Mouse (Mus musculus): Measurements from ENCODE around the gene Cers1.

Gene Cers1

DNA sequence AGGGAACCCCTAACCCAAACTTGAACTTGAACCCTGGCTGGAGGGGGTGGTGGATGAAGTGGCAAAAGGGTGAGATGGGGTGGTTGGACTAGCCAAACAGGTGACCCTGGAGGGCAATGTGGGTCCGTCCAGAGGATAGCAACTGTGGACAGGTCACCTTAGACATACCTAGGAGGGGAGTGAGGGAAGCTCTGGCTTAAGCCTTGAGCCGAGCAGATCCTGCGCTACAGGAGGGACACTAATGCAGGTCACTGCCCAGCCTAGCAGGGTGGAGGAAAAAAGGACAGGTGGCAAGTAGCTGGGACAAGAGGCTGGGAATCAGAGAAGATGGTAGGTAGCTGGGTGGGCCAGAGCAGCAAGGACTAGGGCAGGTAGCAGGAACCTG lies 36.4 kb downstream of the Cers1 start:
- DNase-seq (ENCODE audit: low spot score in 2 of 2) = no peak

DNA sequence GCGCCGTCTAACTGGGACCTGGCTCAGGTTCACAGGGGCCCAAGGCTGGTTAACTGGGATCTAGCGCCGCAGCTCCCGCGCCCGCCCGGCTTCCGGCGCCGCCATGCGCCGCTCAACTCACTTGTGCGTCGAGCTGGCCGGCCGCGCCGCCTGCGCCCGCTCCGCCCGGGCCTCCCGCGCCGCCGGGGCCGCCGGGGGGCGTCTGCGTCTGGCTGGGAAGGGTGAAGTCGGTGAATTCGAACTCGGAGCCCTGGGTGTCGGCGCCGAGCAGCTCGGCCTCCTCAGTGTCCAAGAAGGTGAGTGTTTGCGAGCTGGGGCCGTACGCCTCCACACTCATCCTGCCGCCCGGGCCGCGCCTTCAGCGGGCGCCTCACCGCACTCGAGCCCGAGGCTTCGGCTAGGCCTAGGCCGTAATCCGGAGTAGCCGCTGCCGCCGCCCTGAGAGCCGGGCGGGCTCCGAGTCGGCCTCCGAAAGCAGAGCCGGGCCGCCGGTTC lies 37.1 kb downstream of the Cers1 start:
- no peak for DNase-seq (ENCODE audit: low spot score in 2 of 2)

DNA sequence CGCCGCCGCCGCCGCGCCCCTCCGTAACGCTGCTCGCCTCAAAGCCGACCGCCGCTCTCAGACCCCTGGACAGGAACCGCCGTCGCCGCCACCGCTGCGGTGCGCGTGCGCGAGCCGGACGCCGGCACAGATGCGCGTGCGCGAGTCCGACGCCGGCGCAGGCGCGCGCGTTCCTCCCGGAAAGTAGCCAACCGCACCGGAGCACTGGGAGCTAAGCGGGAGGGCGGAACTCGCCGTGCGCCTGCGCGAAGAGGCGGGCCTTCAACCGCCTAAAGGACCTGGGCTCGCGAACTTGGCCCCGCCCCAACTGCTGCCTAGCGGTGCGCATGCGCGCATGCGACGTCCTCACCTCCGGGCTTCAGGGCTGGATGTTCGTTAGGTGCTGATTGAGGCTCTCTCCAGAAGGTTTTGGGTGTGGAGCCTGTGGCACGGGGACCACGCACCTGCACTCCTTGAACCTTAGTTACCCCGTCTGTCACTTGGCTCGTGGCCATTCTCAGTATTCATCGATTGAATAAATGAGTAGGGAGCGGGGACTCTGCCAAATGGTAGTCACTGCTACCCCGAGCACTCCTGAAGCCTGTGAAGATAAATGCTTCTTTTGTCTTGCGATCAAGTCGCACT lies 37.7 kb downstream of the Cers1 start, which contains the start of gene Upf1:
TSS of gene Upf1 (minus strand) at position 85 of the 624 bp plus-strand sequence.
- peak; percentile 98 to 100 for DNase-seq (ENCODE audit: low spot score in 2 of 2)

DNA sequence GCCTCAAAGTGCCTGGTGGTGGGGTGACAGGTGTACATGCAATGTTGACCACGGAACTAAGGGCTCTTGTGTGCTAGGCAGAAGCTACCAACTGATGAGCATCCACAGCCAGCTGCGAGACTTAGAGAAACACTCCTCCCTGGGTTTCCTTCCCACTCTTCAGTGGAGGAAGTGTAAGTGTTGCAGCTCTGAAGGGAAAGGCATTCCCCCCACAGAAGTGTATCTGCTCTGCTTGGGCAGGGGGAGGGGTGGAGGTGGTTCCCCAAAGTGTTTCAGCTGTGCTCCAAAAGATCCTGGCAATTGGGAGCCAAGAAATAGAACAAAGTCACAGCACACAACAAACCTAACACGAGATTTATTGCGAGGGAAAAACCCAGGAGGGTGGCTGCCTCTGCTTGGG lies 38.4 kb downstream of the Cers1 start:
- peak; percentile 45 to 66 for DNase-seq (ENCODE audit: low spot score in 2 of 2)

DNA sequence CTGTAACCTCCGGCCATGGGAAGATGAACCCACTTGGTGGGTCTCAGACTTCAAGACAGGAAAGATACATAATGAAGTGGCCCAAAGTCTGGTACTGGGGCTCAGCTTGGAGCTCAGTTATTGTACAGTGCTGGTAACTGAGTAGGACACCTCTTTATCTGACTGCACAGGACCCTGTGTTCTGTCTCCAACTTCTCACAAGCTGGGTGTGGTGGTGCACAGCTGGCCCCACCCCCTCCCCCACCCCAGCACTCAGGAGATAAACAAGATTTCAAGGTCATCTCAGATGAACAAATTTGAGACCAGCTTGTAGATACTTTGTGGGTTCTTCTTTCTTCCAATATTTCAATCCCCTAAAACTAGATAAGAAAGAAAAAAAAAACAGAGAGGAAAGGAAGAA lies 40.5 kb downstream of the Cers1 start:
- no peak for DNase-seq (ENCODE audit: low spot score in 2 of 2)

DNA sequence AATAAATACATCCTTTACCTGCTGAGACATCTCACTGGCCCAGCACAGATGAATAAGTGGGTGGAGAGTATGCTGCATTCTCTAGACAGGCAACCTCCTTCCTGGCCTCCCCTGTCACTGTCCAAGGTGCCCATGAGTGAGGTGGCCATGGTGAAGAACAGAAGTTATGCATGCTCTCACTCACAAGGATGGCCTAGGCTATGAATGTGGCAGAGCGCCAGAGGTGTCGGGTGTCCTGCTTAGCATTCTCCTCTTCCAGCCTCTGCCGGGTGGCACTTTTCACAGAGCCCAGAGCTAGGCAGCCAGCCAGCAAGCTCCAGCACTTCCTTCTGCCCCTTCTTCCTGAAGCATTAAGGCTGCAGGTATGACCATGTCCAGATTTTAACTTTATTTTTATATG lies 43.8 kb downstream of the Cers1 start:
- DNase-seq (ENCODE audit: low spot score in 2 of 2) = no peak

DNA sequence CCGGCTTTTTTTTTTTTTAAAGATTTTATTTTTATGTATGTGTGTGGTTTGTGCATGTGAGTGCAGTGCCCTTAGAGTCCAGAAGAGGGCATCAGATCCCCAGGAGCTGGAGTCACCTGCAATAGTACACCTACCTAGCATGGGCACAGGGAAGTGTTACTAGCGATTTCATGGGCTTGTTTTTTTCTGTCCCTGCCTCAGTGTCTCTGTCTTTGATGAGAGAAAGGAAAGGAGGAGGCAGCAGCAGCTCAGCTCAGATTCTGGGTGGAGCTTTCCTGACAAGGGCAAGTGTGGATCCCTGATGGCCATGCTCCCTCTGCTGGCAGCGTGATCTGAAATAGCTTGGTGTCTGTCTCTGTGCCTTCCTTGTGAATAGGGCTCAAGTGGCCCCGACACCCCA lies 45.2 kb downstream of the Cers1 start:
- no peak for DNase-seq (ENCODE audit: low spot score in 2 of 2)

DNA sequence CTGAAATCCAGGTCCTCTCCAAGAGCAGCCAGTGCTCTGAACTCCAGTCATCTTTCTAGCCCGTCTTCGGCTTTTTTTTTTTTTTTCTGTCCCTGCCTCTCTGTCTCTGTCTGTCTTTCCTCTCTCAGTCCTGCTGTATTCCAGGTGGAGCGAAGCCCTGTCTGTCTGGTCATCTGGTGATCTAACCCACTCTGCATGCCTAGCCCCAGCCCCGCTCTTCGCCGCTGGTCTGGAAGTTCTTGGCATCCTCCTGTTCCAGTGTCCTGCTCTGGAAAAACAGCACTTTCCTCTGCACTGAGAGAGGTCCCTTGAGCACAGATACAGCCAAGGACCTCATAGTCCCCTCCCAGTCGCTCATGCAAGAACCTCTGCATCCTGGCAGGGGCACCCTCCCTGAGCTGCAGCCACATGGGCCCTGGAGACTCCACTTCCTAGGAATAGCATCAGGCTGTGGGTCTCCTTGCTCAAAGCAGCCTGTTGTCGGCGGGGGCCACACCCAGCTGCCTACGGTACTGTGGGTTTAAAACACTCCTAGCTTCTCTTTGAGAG lies 46.0 kb downstream of the Cers1 start:
- DNase-seq (ENCODE audit: low spot score in 2 of 2) = no peak

DNA sequence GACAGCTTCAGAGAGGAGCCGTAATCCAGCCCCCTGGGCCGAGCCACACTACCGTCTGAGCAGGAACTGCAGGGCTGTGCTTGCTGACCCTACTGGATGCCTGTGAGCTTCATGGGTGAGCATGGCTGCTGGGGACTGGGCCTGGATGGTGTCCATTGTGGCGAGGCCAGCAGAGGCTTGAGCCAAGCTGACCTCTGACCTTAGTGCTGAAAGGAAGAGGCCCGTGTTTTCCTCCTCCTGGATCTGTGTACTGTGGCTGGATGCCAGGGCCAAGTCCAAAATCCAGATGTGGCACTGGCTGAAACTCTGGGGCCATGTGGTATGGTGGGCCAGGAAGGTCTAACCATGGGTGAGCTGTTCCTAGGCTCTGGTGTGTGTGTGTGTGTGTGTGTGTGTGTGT lies 48.5 kb downstream of the Cers1 start:
- no peak for DNase-seq (ENCODE audit: low spot score in 2 of 2)

DNA sequence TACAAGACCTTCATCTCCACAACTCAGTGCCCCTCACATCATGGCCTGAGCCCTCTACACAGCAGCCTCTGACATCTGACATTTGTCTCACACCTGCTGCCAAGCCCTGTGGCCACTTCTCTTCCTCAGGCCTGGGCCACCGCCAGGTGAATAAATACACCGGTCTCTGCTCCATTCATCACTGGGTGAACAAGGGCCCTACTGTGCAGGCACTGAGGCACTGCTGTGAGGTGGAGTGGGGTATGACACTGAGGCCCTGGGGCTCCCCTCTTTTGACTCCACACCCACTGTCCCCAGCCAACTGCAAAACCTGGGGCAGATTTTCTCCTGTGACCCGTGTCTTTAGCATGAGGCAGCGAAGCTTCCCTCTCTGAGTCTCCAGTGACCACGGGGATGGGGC lies 51.0 kb downstream of the Cers1 start:
- no peak for DNase-seq (ENCODE audit: low spot score in 2 of 2)

DNA sequence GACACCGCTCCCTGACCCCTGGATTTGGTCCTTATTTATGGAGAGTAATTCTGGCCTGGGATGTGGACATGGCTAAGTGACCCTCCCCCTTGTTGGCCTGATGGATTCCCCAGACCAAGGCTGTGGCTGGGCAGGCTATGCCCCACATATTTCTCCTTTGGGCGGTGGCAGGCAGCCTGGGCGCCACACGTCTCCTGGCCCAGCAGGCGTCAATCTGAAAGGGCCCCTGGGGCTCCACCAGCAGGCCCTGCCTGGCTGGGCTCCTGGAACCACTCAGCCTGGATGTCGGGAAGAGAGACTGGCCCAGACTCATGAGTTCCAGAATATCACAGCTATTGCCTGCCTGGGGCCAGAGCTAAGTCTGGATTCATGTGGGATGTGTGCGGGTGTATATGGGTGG lies 54.9 kb downstream of the Cers1 start:
- no peak for DNase-seq (ENCODE audit: low spot score in 2 of 2)

DNA sequence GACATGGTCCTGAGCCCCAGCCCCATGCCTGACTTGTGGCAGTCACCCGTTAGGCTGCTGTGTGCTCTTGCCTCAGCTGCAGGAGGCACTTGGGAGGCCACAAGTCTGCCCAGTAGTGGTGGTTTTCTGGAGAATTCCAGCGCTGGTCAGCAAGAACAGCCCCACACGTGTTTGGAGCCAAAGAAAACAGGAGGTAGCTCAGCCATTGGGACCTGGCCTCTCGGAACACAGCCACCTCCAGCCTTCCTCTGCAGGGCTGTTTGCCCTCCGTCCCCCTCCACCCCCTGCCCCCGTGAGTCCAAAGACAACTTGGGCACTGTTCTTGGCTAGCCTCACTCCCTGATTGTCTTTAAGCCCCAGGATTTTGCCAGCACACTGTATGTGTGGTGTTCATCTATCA lies 56.4 kb downstream of the Cers1 start:
- DNase-seq (ENCODE audit: low spot score in 2 of 2) = no peak

DNA sequence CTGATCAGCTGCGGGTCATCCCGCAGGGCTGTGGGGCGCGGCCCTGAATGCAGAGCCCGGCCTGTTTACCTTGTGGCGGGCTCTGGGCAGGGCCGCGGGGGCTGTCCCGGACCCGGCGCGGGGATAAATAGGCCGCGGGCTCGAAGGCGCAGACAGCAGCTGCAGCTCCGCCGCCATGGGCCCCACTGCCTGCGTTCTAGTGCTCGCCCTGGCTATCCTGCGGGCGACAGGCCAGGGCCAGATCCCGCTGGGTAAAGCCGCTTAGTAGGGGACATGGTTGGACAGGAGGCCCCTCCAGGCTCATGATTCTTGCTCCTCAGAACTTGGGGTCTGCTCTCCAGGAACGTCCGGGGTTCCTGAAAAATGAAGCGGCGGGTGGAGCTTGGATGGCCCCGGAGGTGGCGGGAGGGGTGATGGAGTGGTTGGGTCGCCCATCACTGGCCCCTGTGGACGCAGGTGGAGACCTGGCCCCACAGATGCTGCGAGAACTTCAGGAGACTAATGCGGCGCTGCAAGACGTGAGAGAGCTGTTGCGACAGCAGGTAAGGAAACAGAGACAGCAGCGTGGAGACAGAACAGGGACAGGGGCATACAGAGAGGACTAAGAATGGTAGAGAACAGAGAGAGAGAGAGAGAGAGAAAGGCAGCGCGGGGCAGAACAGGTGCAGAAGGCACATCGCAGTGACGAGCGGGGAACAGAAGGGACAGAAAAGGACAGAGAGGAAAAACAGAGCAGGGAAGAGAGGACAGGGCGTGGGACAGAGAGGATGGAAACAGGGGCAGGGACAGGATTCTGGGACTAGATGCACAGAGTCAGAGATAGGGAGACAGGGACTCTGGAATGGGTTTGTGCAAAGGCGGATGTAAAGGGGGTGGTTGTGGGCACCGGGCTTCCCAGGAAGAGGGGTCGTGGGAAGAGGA lies 58.1 kb downstream of the Cers1 start, which contains the start of gene Comp:
TSS of gene Comp (plus strand) at position 162 of the 921 bp plus-strand sequence.
- no peak for DNase-seq (ENCODE audit: low spot score in 2 of 2)

DNA sequence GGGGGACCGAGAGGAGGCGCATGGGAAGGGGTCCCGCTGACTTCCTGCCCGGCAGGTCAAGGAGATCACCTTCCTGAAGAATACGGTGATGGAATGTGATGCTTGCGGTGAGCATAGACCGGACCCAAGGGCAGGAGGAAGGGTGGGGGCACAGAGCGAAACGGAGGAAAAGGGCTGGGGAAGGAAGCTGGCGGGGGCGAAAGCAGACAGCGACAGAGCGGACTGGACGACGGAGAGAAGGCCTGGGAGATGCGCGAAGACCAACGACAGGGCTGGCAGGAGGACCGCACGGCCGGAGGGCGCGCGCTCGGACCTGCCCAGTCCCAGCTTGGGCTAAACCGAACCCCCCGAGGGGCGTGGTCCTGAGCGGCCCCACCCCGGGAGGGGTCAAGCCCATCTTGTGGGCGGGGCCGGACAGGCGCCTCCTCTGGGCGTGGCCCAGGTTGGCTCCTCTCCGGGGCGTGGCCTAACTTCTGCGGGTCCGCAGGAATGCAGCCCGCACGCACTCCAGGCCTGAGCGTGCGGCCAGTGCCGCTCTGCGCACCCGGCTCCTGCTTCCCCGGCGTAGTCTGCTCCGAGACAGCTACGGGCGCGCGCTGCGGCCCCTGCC lies 58.8 kb downstream of the Cers1 start:
- DNase-seq (ENCODE audit: low spot score in 2 of 2) = no peak

DNA sequence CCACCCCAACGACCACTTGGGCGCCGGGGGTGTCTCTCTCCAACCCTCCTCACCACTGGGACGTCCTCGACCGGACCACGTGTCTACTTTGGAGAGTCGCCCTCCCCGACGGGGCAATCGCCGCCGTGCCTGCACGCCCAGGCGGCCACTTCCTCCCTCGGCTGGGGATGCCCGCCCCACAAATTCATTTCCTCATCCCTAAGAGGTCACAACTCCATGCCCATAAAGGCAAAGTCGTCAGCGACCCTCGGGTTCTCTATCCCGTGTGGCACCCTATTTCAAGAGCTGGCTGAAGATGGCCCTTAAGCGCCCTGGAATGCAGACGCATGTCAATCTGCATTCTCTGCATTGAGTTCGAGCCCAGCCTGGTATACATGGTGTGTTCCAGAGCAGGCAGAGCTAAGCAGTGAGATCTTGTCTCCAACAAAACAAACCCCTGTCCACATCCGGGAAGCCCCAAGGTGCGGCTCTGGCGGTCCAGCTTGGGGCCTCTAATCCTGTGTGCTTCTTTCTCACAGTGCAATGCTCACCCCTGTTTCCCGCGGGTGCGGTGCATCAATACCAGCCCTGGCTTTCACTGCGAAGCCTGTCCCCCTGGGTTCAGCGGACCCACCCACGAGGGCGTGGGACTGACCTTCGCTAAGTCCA lies 59.8 kb downstream of the Cers1 start:
- DNase-seq (ENCODE audit: low spot score in 2 of 2) = no peak

DNA sequence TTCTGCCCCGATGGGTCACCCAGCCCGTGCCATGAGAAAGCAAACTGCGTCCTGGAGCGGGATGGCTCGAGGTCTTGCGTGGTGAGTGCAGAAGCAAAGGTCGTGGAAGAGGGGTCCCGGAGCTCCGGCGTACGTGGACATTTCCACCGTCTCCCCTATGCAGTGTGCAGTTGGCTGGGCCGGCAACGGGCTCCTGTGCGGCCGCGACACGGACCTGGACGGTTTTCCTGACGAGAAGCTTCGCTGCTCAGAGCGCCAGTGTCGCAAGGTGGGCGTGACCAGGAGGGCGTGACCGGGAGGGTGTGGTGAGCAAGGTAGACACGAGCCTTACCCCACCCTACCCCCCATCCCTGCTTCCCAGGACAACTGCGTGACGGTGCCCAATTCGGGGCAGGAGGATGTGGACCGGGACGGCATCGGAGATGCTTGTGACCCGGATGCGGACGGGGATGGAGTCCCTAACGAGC lies 60.7 kb downstream of the Cers1 start:
- DNase-seq (ENCODE audit: low spot score in 2 of 2) = no peak

DNA sequence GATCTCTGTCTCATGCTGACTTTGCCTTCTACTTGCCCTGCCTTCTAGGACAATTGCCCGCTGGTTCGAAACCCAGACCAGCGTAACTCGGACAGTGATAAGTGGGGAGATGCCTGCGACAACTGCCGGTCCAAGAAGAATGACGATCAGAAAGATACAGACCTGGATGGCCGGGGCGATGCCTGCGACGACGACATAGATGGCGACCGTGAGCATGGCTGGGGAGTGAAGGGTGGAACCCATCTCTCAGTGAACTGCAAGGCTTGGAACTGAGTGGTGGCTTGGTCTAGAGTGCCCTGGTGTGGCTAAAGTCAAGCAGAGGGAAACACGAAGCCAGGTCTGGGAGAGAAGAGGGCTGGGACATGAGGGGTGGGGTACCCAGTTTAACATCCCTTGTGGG lies 61.5 kb downstream of the Cers1 start:
- DNase-seq (ENCODE audit: low spot score in 2 of 2) = no peak

DNA sequence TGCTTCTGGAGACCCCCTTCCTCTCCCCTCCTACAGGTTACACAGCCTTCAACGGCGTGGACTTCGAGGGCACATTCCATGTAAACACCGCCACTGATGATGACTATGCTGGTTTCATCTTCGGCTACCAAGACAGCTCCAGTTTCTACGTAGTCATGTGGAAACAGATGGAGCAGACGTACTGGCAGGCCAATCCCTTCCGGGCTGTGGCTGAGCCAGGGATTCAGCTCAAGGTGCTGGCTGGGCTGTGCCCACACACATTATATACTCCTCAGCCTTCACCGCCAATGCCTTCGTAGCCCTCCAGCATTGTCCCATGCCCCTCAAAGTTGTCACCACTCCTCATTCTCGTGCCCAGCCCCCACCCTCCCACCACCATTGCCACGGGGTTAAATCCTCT lies 64.5 kb downstream of the Cers1 start:
- DNase-seq (ENCODE audit: low spot score in 2 of 2) = peak in 1 of 2 experiments; percentile 43

All from frontal cortex, postnatal 36 days (tissue).